Mouse (Mus musculus) T-helper 2 cell (primary cell): Measurements from ENCODE around the gene Amd1.
"Not testable (repeated sequence)": the region's sequence is repeated elsewhere in the genome, so short reads cannot be mapped to it uniquely, and the experiment has no call there.

ENCODE experiments used
- in situ Hi-C: fragments of 300-600 bp; cut with MboI, MseI; formaldehyde crosslinking; loops from one replicate; pipeline ENCODE4 v1.15.1; 2025; ENCODE audit warnings: high pct_unique_total_duplicates

The Amd1 gene

DNA sequence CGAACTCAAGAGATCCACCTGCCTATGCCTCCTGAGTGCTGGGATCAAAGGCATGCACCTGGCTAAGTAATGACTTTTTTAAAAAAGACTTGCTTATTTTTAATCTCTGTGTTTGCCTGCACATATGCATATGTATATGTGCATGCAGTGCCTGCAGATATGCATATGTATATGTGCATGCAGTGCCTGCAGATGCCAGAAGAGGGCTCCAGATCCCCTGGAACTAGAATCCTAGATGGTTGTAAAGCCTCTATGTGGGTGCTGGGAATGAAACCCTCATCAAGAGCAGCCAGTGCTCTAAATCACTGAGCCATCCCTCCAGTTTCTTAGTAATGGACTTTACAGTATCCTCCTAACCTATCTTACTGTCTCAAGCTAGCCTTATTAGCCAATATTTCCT lies 4.0 kb upstream of the Amd1 start:
- in situ Hi-C loops: no loop called here

DNA sequence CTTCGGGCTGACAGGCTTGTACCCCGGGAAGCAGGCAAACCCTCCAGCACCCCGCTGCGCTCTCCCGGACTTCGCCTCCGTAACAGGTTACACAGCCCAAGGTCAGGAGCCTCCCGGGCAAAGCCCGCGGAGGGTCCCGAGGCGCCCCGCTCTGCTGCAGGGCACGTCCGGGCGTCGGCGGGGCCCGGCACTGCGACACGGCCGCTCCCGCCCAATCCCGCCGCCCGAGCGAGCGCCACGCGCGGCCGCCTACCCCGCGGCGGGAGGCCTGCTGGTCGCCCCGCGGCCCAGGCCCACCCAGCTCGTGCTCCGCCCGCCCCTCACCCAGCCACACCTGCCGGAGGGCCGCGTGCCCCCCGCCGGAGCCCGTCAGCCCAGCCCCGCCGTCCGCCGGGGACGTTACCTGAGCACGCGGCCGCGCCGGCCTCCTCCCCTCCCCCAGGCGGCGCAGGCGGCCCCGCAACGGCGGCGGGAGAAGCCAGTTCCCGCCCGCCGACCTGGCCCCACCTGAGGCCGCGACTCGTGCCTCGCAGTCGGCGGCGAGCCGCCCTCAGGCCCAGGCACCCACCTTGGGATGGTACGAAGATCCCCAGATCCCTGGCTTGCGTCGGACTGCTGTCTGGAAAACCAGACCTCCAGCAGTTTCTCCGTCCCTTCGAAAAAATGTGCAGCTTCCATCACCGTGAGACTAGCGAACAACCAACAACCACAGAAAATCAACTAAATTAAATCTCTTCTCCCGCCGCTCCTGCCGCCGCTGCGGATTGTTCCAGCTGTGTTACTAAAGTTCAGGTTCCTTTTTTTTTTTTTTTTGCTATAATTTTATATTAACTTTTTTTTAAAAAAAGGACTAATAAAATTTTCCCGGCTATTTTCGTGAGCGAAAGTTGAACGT lies 558 bp downstream of the Amd1 start:
- in situ Hi-C loops: not testable (repeated sequence)

DNA sequence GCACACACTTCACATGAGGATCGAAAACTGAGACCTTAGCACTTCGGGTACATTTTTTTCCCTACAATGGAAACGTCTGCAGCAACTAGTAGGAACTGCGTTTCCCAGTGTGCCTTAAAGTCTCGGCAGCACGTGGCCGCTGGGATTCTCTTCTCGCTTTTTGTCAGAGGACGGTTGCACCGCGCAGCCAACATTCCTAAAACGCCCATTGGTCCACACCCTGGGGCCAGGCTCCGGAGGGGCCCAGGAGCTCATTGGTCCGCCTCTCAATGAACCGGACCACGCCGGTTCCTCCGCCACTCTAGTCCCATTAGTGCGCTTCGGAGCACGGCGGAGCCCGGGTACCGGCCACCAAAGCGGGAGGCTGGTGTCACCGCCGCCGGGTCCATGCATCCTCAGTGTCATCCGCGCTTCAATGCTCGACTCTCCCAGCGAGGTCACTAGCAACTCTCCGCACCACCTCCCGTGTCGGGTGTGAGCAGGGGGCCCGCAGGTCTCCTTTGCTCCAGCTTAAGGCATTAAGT lies 1.3 kb downstream of the Amd1 start:
- in situ Hi-C loops: no loop called here

DNA sequence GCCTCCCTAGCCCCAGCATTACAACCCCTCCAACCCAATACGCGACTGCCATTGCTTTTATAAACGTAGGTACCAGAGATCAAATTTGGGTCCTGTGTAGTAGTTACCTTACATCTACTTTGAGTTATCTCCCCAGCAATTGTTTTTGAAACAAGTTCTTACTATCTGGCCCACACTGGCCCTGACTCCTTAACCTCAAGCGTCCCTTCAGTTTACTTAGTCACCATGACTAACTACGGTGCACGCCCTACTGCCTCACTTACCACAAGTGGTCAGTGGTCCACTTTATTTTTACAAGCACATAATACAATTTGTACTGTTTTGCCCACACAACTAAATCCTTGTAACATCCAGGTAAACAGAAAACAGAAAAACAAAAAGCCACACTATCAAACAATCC lies 9.3 kb downstream of the Amd1 start:
- in situ Hi-C loops: no loop called here

DNA sequence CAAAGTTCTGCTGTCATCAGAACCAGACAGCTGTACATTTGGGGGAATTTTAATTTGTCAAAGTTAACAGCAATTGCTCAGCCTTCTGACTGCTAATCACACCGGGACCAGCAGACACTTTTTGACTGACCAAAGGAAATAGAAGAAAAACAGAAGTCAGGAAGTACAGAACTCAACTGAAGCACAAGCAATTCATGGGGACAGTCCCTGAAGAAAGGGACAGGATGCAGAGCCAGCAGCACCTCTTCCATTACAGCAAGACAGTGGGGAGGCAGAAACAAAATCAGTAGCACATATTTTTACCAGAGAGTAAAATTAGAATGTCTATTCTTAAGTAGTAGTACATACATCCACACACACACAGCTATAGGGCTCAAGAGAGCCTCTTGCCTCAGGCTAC lies 15.2 kb downstream of the Amd1 start:
- in situ Hi-C loops: no loop called here

DNA sequence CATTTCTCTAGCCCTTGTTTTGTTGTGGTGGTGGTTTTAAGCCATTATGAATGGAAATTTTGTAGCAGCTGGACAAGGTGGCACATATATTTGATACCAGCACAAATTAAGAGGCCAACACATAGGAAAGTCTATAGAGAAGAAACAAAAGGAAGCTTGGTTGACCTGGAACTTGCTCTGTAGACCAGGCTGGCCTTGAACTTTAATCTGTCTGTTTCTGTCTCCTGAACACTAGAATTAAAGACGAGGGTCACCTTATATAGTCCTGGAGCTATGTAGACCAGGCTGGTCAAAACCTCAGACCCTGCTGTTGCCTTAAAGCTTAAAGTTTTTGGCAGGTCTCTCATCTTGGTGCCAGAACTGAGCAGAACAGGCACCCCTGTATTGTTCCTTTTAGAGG lies 16.4 kb downstream of the Amd1 start:
- in situ Hi-C loops: no loop called here

DNA sequence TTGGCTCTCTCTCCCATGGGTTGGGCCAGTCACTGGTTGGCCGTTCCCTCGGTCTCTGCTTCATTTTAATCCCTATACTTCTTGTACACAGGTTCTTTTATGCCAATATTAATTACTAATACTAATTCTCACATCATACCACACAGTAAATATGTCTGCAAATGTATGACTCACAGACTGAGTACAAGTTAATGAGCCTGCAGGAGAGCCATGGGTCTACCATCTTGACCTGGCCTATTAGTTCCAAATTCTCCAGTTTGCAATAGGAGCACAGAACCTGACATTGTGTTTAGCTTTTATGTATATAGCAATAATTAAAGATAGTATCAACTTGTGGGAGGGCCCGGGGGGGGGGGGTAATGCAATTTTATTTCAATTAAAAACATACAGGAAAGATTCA lies 17.0 kb downstream of the Amd1 start:
- in situ Hi-C loops: no loop called here

DNA sequence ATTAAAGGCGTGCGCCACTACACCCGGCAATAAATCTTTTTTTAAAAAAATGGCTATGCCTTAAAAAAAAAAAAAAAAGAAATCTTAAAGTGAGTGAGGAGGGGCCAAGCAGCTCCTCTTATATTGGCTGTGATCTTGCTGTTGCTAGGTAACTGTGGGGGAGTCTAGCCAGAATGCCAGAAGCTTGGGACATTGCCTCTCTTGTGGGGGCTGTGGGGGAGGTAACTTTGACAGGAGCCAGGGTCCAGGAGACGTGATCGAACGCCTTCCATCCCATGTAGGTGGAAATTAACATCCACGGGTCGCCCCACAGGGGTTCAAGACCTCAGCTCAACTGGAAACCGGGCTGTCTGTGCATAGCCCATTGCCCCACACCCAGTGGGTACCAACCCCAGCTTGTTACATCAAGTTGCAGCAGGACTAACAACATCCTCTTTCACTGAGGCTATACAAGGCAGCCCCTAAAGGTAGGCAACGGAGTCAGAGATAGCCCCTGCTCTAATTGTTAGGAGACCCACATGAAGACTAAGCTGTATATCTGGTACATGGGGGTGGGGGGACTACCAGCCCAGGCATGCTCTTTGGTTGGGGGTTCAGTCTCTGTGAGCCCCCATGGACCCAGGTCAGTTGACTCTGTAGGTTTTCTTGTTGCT lies 17.7 kb downstream of the Amd1 start:
- in situ Hi-C loops: no loop called here

DNA sequence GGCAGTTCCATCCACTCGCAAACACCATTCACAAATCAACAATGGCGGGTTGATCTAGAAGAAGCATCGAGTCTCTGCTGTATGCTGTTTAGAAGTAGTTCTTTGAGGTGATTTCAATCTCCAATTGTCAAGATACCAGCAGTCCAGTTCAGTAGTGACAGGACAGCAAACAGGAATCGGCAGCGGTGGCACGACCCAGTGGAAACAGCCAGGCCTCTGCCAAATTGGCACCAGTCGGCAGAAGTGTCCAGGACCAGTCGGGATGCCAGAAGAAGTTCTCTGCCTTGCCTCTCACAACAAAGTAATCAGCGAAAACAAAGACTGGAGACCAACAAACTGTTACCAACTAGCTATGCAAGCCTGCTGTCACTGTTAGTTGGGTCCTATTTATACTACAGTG lies 18.4 kb downstream of the Amd1 start:
- in situ Hi-C loops: no loop called here

DNA sequence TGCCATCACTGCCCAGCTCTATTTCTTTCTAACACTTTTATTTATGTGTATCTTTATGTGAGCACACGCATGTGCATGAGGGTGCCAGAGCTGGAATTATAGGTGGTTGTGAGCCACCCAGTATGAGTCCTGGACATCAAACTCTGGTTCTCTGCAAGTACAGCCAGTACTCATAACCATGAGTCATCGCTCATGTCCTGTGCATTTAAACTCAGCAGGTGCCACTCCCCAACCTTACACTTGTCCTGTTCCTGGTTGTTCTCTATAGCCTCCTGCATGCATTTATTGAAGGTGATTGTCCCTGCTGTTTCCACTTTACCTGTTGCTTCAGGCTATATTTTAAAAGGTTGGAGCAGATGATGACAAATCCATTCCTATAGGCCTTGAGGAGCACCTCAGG lies 20.4 kb downstream of the Amd1 start:
- in situ Hi-C loops: no loop called here

DNA sequence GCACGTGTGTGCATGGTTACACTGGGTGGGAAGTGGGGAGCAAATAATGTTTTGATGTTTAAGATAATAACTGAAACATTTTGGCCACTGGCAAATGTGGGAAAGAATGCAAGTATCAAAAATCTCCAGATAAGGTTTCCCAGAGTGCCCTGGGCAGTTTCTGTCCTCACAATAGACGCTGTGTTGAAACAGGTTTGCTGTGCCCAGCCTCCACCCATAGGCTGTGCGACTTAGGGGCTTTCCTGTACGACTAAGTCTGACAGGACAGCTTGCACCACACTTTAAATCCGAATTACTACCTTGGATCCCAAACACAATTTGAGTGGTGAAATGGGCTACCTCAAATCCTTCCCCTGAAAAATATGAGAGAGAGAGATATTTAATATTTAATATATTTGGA lies 23.7 kb downstream of the Amd1 start:
- in situ Hi-C loops: no loop called here

DNA sequence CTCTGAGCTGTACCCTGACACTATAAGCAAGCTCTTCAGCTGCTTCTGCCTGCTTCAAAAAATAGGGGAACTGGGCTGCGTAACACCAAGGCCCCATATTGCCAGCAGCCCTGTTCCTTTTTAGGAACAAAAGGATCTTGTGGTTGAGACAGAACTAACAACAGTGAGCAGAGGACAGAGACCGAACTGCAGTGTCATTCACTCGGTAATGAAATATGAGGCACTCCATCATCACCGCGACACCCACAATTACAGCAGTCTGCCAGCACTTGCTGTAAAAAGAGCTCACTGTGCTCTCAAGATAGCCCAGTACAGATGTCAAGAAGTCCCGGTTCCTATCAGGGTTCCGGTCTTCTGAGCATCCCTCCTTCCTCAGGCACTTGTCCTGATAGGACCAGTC lies 26.0 kb downstream of the Amd1 start:
- in situ Hi-C loops: no loop called here

DNA sequence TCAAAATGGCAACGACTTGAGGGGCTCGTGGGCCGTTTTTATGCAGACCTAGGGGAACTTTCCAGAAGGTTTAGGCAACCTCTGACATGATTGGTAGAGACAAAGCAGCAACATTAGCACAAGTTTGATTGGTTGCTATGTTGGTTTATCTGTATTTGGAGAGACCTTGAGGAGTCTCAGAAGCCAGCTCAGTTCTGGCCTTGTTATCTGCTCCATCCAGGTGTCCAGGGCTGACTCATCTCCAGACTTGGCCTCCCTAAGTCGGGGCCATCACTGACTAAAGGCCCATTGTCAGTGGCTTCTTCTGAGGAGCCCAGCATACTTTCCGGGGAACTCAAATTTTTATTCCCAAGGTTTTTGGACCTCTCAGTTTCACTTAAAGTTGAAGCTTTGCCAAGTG lies 28.0 kb downstream of the Amd1 start:
- in situ Hi-C loops: loop anchor here (25.0 kb wide), 1 partner anchor 613 kb away; the partner anchor contains the start of genes Cdc40 and Wasf1

DNA sequence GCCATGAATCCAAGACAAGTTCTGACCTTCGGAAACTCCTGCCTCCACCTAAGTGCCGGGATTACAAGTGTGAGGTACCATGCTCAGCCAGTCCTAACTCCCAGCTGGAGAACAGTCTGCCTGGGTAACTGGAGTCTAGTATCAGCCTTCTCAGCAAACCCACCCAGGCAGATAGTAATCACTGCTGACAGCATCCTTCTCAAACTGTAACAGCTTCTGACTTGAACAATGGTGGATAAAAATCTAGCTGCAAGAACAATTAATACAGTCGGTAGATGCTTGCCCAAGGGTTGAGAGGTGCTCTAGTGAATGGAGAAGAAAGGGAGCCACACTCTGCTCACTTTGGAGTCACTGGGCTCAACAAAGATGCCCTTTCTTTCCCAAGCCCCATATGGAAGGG lies 30.8 kb downstream of the Amd1 start:
- in situ Hi-C loops: loop anchor here (25.0 kb wide), 1 partner anchor 616 kb away; the partner anchor contains the start of genes Cdc40 and Wasf1

DNA sequence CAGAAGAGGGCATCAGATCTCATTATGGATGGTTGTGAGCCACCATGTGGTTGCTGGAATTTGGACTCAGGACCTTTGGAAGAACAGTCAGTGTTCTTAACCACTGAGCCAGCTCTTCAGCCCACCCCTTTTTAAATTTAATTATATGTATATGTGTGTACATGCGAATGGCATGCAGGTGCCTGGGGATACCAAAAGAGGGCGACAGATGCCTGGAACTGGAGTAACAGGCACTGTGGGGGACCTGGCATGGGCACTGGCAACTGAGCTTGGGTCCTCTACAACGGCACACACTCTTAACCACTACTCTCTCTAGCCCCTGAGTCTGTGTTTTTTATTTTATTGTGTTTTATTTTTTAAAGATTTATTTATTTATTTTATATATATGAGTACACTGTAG lies 37.1 kb downstream of the Amd1 start:
- in situ Hi-C loops: loop anchor here (5.0 to 25.0 kb wide), 2 partner anchors 262 to 622 kb away; partner anchors contain the start of genes Cdc40 and Wasf1

DNA sequence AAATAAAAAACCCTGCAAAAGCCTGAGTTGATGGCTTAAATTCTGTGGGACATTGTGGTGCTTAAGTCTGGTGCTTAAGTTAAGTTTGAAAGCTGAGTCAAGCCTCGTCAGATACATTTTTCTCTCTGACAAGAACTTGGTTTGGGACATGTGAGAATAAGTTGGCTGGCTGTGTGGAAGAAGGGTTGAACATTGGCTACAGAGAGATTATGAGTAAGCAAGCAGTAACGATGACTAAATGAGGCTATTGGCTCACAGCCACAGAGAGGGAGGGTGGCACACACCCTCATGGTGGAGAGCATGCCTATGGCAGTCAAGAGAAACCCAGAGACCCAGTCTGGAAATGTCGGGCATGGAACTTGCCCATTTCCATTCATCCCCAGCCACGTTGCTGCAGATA lies 38.3 kb downstream of the Amd1 start:
- in situ Hi-C loops: loop anchor here (25.0 kb wide), 1 partner anchor 624 kb away; the partner anchor contains the start of genes Cdc40 and Wasf1

DNA sequence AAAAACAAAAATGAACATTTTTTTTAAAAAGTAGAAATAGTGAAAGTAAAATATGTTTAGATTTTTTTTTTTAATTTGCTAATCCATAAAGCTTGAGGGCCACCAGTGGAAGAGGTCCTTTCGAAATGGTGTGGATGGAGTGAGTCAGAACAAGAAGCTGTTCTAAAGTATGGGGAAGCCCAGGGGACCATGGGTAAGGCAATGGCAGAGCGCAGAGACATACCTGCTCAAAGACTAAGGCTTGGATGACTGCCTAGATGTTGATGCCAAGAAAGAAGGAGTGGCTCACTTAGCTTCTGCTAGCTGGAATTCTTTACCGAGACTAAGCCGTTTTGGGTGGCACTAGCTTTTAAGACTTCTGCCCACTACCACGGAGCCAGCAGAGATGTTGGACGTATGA lies 39.8 kb downstream of the Amd1 start:
- in situ Hi-C loops: loop anchor here (25.0 kb wide), 1 partner anchor 625 kb away; the partner anchor contains the start of genes Cdc40 and Wasf1

DNA sequence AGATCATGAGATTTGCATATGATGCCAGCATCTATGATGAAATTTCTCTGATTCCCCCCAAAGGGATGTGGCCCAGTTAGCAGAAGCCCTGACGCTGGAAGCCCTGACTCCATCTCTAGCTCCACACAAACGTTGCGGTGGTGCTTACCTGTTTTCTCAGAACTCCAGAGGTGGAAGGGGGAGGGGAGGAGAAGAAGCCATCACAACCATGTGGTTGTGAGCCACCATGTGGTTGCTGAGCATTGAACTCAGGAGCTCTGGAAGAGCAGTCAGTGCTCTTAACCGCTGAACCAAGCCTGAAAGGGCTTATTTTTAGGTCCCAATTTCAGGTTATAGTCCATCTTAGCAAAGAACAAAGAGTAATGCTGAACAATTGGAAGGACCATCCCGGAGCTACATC lies 41.7 kb downstream of the Amd1 start:
- in situ Hi-C loops: loop anchor here (25.0 kb wide), 1 partner anchor 627 kb away; the partner anchor contains the start of genes Cdc40 and Wasf1

DNA sequence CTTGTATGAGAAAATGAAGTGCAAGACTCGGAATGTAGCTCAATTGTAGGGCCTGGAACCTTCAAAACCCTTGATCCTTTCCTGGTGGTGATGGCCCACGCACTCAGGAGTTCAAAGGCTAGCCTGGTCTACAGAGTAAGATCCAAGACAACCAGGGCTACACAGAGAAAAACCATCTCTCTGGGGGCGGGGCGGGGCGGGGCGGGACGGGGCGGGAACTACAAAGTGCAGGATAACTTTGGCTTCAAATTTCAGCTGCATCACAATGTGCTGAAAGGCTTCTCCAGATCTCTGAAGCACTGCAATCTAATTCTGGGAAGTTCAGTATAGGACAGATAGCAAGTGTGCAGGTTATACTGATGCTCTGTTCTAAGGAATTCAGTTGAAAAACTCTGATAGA lies 42.4 kb downstream of the Amd1 start:
- in situ Hi-C loops: loop anchor here (25.0 kb wide), 1 partner anchor 628 kb away; the partner anchor contains the start of genes Cdc40 and Wasf1

DNA sequence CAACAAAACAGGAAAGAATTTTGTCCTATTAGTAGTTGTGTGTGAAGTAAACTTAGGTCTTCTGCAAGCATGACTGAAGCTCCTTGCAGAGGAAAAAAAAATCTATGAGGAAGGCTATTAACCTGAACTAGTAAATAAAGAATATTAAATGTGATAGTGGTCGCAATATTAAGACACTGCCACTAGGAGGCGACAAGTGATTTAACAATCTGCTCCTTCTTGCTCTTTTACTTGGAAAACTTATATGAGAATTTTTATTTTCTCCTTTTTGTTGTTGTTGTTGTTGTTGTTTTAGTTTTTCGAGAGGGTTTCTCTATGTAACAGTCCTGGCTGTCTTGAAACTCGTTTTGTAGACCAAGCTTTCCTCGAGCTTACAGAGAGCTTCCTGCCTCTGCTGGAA lies 43.0 kb downstream of the Amd1 start:
- in situ Hi-C loops: loop anchor here (25.0 kb wide), 1 partner anchor 628 kb away; the partner anchor contains the start of genes Cdc40 and Wasf1

DNA sequence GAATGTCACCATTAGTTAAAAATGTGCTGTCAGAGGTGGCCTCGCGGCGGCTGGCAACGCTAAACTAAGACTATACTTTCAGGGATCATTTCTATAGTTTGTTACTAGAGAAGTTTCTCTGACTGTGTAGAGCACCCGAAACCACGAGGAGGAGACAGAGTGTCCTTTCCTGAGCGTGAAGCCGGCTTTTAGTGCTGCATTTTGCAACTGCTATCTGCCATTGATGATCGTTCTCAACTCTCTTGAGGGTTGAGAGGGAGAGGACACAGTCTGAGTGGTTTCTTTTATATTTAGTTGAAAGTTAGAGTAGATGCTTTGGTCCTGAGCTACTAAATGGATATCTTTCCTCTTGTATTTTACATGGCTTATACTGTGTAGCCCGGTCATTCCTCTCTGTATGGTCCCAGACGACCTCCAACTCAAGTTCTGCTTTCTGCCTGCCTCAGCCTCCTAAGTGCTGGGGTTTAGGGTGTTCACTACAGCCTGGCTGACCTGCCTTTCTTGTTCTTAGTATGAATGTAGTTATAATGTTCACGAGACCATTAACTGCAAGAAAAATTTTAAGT lies 43.5 kb downstream of the Amd1 start:
- in situ Hi-C loops: loop anchor here (25.0 kb wide), 1 partner anchor 629 kb away; the partner anchor contains the start of genes Cdc40 and Wasf1
